Mouse (Mus musculus): ENCODE results near the gene Lrriq1.

Gene Lrriq1

DNA sequence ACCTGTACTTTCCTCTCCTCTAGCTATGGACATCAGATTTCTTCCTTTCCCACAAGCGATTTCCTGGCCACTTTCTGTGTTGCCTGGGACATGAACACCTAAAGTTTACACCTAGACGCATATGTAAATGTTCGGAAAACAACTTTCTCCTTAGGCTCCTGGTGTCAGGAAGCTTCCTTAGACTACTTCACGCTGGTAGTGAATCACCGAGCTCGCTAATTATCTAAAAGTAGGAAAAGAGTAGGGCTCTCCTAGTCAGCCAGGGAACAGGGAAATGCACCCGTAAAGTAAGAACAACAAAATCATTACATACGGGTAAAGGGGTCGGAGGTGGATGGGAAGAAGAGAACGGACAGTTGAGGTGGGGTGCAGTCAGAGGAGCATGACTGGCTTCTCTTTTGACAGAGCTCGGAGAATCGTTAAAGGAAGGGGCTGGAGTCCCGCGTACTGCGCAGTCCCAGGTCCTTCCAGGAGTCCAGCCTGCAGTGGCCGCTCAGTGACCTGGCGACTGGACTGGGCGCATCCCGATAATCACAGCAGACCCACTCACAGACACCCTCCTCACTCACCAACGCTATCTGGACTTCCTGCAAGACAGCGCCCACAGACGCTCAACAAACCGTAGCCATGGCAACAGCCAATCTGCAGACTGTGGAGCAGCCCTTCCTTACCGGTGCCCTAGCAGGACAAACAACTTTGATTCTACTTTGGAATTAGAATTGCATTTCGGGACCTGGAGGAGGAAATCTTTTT lies at the start of gene Lrriq1:
Gene Lrriq1 (minus strand): TSS at position 616 of the 753 bp plus-strand sequence.
- peak; percentile 86 for DNase-seq

DNA sequence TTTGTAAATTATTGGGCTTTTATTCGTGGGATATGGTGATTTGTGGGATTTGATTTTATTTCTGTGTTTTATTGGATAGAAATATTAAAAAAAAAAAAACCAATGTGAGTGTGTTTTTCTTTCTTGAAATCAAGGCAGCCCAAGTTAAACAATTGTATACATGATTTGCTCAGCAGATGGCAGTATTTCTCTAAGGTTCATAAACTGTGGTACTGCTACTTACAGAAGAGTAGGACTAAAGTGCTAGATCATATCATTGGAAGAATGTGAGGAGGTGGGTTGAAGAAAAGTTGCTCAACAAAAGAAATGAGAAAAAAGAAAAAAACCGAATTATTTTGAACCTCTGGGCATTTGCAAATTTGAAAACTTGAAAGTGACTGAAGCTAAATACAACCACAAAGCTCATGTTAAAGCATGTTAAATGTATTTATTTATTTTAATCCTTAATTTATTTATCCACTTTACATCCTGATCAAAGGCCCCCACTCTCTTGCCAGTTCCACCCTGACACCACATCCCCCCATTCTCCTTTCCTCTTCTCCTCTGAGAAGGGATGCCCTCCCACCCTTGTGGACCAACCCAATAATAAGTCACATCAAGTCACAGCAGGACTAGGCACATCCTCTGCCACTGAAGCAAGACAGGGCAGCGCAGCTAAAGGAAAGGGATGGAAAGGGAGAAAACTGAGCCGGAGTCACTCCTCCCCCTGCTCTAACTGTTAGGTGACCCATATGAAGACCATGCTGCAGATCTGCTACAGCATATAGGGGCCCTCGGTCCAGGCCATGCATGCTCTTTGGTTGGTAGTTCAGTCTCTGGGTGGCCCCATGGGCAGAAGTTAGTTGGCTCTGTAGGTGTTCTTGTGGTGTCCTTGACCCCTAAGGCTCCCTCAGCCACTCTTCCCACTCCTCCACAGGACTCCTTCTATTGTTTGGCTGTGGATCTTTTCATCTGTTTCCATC lies 18.0 kb upstream of the Lrriq1 start:
- DNase-seq, result no peak

DNA sequence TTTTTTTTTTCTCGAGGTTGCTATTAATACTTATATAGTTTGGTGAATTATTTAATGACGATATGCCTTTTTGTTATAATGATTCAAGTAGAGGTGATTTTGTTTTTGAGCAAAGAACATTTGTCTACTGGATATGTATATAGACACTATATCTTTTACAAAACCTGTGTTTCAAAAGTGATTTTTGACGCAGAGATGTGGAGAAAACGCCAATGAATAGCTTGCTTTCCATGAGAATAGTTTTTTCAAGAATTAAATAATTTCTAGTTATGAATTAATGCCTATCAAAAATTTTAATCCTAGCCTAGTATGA lies 294 bp upstream of the Lrriq1 start:
- DNase-seq, result no peak

DNA sequence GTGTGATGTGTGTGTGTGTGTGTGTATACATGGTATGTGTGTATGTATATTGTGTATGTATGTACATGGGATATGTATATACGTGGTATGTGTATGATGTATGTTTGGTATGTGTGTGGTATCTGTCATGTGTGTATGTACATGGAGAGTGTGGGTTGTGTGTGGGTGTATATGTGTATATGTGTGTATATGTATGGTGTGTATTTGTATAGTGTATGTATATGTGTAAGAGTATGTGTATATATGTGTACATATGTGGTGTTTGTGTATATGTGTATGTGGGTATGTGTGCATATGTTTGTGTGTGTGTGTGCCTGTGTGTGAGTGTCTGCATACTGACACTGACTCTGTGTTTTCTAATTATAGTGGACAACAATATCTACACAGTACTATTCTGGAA lies 9.5 kb downstream of the Lrriq1 start:
- no peak for DNase-seq

DNA sequence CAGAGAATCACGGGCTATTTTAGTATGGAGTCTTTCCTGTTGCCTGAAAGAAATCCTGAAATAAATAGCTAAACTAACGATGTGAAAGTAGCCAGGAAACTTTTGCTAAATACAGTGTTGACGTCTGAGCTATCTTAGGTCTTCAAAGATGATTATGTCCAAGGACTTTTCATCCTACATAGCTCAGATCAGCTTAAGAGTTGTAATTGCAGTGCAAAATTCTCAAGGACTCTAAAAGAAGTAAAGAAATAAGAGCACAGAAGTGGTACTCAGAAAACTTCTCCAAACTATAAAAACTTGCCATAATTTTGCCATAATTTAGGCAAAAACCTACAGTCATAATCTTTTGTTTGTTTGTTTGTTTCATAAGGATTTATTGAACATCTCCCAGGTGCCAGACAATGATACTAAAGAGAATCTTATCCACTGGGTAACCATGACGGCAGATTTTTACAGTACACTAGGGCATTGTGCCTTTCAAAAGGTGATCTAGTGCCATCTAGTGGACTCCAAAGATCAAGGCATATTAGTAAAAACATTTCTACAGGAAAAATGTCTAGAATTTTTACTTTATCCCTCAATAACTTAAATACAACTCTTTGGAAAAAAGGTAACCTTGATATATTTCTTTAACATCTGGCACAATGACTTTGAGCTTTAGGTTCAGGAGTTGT lies 41.3 kb downstream of the Lrriq1 start:
- DNase-seq, result no peak

DNA sequence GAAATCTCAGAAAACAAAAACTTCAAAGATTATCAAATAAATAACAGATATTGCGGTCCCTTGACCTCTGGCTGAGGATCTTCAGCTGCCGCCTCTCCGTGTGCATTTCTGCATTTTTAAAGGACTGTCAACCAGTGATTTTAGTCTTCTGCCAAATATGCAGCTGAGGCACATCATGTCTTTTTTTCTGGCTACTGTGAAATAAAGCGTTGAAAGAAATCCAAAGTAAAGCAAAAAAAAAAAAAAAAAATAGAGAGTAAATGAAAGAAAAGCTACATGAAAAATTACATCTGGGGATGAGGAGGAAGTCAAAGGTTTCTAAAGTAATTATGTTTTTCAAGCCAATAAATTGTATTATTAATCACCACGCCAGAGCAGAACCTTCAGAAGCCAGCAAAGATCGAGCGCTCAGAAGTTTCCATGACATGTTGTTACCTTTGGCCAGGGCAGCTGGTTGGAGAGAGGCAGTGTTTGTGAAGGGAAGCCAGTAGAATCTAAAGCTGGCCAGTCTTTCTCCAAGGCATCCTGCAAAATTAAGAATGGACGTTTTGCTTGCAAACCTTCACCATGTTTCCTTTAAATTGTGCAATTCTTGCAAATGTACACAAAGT lies 90.2 kb downstream of the Lrriq1 start:
- no peak for DNase-seq

DNA sequence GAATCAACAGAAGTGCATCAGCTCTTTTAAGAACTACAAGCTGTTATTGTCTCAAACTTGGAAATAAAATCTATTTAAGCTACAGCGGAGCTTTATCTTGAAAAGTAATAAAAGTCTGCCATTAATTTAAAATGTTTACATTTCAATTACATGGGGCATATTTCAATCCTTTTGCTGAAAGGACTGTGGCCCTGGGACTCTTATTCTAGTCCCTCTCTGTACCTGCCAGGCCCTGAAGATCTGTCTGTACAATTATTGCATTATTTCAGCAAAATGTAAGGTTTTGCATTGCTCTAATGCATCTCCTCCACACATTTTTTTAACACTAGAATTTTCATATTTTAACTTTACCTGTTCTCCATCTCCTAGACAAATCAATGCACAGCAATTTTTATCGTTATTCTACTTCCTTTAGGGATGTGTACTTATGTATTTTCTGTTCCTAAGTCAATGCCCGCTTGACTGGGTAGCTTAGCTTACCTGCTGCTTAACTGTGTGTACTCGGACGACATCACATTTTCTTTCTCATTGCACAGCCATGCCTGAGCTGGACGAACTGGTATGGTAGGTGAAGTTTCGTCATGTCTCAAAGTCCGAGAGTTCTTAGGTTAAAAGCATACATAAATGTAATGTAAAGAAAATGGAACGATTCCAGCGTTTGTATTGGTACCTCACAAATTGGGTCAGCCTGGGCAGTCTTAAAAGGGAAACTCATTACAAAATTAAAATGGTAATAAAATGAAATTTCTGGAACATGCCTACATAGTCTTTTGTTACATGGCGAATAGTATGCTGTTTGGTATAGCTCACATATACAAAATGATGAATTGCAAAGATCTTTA lies 91.0 kb downstream of the Lrriq1 start:
- DNase-seq, result no peak

DNA sequence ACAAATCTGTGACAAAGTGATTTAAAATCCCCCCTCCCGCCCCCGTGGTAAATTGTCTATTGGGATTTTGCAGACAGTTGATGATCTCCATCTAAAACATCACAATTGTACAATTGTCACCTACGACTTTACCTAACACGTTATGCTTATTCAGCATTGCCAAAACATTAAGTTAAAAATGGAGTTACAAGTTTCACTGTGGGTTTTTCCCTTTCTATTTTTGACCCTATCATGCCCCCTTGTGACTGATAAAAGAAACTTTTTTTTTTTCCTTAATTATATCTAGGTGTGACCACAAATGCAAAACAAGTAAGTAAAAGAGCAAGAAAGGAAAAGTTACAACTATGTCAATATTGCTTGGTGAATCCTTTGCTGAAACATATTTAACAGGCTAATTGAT lies 93.6 kb downstream of the Lrriq1 start:
- DNase-seq, result no peak

DNA sequence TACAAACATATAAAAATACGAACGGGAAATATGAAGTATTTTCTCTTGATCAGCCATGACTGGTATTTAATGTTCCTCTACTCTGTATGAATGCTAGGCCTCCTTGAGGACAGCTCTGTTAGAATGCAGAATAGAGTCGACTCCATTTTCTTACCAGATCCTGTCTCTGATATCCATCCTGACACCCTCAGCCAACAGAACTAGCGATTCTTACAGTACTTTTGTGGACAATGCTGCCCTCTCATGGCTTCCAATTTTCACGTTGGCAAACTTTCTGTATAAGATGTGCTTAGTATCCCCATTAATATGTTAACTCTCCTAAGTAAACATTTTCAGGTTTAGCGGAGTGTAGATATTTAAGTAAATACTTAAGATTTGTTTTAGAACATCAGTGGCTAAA lies 94.6 kb downstream of the Lrriq1 start:
- no peak for DNase-seq

DNA sequence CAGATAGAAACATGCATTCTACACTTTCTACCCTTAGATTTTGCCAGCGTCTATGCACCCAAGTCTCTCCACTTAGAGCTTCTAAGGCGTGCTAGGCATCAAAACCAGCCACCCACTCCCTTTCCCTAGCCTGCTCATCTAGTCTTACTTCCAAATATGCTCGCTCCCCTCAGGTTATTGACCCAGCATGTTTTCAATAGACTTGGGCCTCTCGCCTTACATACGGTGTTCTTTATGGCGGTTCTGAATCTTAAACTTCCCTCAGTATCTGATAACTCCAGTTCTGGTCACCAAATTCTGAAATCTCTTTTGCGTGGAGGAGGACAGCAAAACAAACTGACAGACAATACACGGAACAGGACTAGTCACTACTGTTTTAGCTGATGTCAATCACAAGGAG lies 95.5 kb downstream of the Lrriq1 start:
- no peak for DNase-seq

DNA sequence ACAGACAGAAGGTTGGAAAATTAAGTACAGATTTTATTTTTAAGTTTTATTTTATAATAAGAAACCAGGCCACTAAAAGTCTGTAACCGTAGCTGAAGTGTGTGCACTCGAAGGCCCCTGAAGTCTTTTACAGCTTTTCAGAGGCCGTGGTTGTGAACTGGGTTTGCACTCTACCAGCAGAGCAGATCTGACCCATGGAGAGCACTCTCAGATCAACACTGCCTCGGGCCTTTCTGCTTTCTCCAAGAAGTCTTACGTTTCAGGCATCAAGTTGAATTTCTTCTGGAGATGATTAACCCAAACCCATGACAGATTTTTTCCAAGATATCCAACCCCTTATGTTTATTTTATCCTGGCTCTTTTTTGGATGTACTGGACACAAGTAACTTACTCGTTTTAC lies 121.5 kb downstream of the Lrriq1 start:
- no peak for DNase-seq

DNA sequence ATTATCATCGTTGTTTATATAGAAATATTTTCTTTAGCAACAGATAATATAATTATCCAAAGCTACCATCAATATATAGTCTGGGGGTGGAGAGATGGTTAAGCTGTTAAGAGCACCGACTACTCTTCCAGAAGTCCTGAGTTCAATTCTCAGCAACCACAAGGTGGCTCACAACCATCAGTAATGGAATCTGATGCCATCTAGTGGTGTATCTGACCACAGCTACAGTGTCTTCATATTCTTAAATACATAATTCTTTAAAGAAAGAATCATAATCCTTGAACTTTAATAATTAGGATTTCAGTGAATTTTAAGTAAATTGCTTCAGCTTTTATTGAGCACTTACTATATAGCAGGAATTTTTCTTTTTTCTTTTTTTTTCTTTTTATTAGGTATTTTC lies 128.0 kb downstream of the Lrriq1 start:
- no peak for DNase-seq

DNA sequence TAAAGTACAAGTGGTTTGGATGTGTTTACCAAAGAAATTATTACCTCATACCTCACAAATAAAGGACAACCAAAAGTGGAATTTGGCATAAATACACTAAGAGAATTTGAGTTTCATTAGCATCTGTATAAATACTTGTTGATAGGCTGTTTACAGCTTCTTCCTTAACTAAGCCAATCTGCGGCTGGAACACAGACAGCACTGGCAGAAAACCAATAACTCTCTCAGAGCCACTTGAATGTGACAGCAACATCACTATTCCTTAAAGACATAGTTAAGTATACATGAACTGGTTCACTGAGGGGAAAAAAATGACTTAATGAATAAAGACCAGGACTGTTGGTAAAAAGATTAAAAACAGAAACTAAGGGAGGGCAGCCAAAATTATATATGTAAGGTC lies 150.0 kb downstream of the Lrriq1 start:
- peak; percentile 39 for DNase-seq

DNA sequence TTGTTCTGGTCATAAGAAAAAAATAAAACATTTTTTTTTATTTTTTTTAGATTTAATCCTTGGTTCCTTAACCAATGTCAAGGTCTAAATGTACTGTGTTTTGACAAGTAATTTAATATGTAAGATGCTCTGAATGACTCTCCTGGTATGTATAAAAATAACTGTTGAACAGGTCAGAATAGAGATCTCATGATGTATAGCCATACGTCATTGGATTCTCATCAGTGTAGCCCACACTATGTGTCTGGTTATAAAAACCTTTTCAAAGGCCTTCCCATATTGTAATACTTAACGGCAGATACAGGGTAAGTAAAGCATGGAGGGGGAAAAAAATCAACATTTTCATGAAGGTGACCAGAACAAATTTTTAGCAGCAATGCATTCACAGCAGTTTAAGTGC lies 186.5 kb downstream of the Lrriq1 start:
- DNase-seq, result no peak

DNA sequence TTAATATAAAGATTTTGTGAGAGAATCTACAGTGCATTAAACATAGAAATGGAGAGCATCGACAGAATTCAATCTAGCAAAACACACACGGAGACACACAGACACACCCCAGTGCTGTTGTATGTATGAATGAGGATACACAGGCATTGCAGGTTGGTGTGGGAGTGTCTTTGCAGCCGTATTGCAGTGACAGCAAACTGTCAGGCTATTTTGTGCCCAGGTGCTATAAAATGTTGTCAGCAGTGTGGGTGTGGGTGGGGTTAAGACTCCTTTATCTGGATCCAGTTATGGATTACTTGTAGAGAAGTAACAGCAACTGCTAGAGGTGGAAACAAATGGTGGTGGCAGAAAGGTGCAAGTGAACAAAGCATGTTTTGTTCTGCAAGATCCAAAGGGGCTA lies 189.5 kb downstream of the Lrriq1 start:
- DNase-seq, result no peak

DNA sequence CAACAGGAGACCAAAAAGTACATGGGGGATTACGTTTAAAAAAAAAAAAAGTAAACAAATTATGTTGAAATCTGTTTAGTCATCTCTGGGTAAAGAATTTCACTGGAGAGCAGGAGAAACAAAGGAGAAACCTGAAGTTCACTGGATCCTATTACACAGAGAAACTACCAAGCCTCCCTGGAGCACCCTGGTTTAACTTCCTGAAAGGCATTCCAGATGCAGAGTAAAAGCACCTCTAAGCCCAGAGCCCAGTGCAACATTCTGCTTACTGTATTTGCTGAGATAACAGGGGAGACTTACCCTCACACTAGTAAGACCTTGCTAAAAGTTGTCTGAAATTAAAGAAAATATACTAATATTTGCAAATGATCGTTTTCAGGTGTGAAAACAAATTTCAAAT lies 191.1 kb downstream of the Lrriq1 start:
- DNase-seq, result no peak

DNA sequence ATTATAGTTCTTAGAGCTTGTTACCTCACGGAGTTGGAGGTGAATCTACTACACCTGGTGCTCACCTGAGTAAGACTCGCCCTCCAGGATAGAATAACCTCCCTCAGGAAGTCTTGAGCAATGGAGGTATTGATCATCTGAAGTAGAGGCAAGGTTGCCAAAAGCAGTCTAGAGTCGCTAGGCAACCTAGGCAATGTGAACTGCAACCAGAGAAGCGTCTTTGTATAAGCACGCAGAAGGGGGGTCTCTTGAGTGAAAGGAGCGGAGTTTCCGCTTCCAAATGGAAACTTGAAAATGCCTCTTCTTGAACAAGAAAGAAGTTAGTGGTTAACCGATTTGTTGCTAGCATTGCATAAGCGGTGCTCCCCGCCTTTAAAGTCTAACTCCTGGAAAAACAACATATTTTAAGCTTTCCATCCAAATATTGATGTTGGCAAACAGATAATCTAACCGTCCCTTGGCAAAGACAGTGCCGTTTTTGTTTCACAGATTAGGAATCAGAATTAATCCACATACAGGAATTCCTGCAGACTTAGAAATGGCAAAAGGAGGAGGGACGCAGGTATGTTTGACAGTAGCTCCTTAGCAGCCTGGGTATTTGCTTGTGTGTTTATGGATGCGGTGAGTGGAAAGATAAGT lies 201.0 kb downstream of the Lrriq1 start:
- peak; percentile 71 for DNase-seq

DNA sequence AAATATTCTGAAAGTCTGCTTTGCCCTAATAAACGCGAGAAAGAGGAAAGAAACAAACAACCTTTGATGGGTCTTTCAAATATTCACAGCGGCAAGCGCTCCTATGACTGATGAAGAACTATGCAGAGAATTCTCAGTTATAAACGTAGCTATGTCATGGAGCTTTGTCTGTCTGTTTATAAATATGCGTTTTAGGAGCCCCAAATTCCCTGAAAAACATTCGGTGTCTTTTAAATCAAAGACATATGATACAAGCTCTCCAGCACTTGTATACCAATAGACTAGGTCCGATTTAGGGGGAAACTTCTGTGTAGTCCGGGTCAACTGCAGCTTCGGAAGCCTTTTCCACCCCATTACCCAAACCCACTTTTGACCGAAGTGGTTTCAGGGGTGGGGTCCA lies 205.2 kb downstream of the Lrriq1 start:
- DNase-seq, result no peak

DNA sequence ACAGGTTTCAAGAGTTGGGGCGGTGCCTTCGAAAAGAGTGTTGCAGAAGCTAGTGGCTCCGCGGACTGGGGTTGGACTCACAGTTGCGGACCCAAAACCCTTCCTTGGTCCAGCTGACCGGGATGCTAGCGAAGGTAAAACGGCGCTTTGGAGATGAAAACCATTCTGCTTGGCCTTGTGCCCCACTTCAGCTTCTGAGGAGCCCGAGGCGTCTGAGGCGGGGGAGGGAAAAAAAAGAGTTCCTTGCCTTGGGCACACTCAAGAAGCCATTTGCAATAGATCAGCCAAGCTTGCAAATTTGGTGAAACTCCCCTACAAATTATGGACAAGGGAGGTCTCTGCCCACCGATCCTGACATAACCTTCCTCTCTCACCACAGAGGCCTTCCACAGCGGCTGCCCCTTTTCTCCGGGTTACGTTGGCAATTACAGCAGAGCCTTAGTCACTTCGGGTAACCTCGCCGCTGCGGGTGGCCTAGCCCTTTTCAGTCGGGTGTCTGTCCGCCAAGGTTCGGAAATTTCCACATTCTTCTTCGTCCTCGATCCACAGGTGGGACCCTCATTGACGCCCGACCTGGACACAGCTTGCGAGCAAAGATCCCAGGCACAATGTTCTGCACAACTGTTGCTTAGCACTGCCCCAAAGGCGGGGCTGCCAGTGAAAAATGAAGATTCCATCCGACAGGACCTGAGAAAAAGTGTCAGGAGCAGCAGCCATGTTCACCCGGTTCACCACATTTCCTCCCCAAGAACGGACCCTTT lies 206.2 kb downstream of the Lrriq1 start, which contains the start of gene Alx1:
Gene Alx1 (minus strand): TSS at position 486 of the 761 bp plus-strand sequence.
- peak; percentile 83 for DNase-seq

DNA sequence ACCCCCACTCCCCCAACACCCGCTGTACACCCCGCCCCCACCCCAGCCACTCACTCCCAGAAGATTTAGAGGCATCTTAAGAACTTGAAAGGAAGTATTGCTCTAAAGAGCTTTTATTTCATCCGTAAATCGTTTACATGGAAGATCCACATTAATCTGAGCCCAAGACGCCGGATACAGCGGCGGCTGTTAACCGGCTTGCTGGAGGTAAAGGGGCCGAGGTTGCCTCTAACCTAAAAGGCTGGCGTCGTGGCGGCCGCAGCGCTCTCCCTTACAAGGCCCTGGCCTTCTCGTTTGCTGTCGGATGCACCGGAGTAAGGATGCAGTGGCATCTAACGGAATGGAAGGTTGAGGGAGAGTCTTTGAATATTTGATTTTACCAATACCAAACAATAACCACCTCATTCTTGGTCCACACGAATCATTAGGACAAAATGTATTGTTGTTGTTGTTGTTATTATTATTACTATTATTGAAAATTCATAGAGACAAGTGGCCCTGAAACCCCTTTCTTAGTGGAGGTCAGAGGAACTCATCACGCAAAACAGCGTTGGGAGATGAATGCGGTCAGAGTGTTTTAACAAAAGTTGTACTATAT lies 206.9 kb downstream of the Lrriq1 start:
- DNase-seq, result peak; percentile 51

All from heart, adult 11 months (tissue).